Mouse (Mus musculus) liver, adult 2 months (tissue): ENCODE results near the gene Inhbc. TPM values are rescaled to one million over a fixed set of nuclear protein-coding genes. Genes with fewer than 3 reads are reported as not detected.
"Not testable (repeated sequence)": the region's sequence is repeated elsewhere in the genome, so short reads cannot be mapped to it uniquely, and the experiment has no call there.

Experiments used
- DNase-seq: peaks from one replicate; pipeline ENCODE4 v3.0.0-alpha.2; 2011; ENCODE audit warnings: low read depth, low spot score; ENCODE audit errors: extremely low read depth
- H3K27ac ChIP-seq: fragments of 200-500 bp; replicated peaks from 2 replicates; pipeline ENCODE4 v1.5.1; 2012; ENCODE audit warnings: low read depth, mild to moderate bottlenecking, control low read depth, inconsistent platforms, low read length; ENCODE audit not compliant: insufficient read depth
- H3K27me3 ChIP-seq: fragments of 200-500 bp; 2 replicates; pipeline ENCODE4 v1.6.1; 2012; ENCODE audit warnings: mild to moderate bottlenecking, moderate library complexity, low read length, inconsistent platforms; ENCODE audit not compliant: control insufficient read depth, insufficient read depth
- H3K36me3 ChIP-seq: fragments of 200-500 bp; 2 replicates; pipeline ENCODE4 v1.6.1; 2012; ENCODE audit warnings: low read length, inconsistent platforms; ENCODE audit not compliant: control insufficient read depth, insufficient read depth
- H3K4me1 ChIP-seq: fragments of 200-500 bp; 2 replicates; pipeline ENCODE4 v1.6.1; 2011; ENCODE audit warnings: low read length; ENCODE audit not compliant: control insufficient read depth, insufficient read depth
- H3K4me3 ChIP-seq: fragments of 200-500 bp; 2 replicates; pipeline ENCODE4 v1.5.1; 2011; ENCODE audit warnings: low read depth, mild to moderate bottlenecking, control low read depth, low read length, moderate library complexity; ENCODE audit not compliant: insufficient read depth
- H3K79me2 ChIP-seq: fragments of 200-500 bp; 2 replicates; pipeline ENCODE4 v1.6.1; 2012; ENCODE audit warnings: inconsistent platforms, mild to moderate bottlenecking, low read length, moderate library complexity; ENCODE audit not compliant: control insufficient read depth, insufficient read depth
- H3K9ac ChIP-seq: fragments of 200-500 bp; 2 replicates; pipeline ENCODE4 v1.6.1; 2012; ENCODE audit warnings: low read depth, mild to moderate bottlenecking, control low read depth, inconsistent platforms, low read length
- CTCF ChIP-seq: fragments of 200-500 bp; IDR thresholded peaks from 2 replicates; pipeline ENCODE4 v1.5.1; 2011; ENCODE audit warnings: low read depth, low read length, control low read depth
- POLR2A ChIP-seq: fragments of 200-500 bp; IDR thresholded peaks from 2 replicates; pipeline ENCODE4 v1.6.1; 2011; ENCODE audit warnings: low read length, control low read depth; ENCODE audit not compliant: insufficient read depth; ENCODE audit errors: extremely low read depth
- WGBS: fragments of 180-500 bp; shearing (Covaris S2); methylation state at CpG from one replicate; pipeline ENCODE4 v1.1.7; 2018; 5-methylcytosine and 5-hydroxymethylcytosine counted together
- polyA plus RNA-seq: library from polyadenylated mRNA; depleted of rRNA; stranded (reverse); fragments of >200 nt; gene quantifications from 2 replicates; pipeline ENCODE4 v1.2.3, GENCODE M21; 2012
- total RNA-seq: library from RNA; depleted of rRNA; stranded (reverse); fragments of >200 nt; gene quantifications from 2 replicates; pipeline ENCODE4 v1.2.3, GENCODE M21; 2014

The Inhbc gene
- total and polyA plus RNA-seq, 2 experiments, result 8.2 to 58.0 TPM

- H3K9ac ChIP-seq, result no peak overlapping the region
- no peaks in the 10 kb centered on the region for H3K79me2 ChIP-seq
- TF ChIP-seq POLR2A (no peak), CTCF (no peak)
- no peak overlapping the region for H3K4me3 ChIP-seq
- no peak overlapping the region for H3K27ac ChIP-seq
- H3K36me3 ChIP-seq, result no peaks in the 10 kb centered on the region
- 81% methylated on average over 2 of the region's 2 CpGs for WGBS
- no peak for DNase-seq
- H3K4me1 ChIP-seq, result peaks cover 3% of the 10 kb centered on the region
- no peaks in the 10 kb centered on the region for H3K27me3 ChIP-seq
Observed at GRCm38 (mm10) chr10:127317277-127317676, 53.0 kb downstream of the Inhbc start.

GRCm38 (mm10) chr10:127314950-127315349, 55.3 kb downstream of the Inhbc start:
- not testable (repeated sequence) for H3K27me3 ChIP-seq, H3K27ac ChIP-seq, H3K79me2 ChIP-seq, H3K4me3 ChIP-seq, H3K9ac ChIP-seq, DNase-seq, H3K36me3 ChIP-seq, H3K4me1 ChIP-seq
- WGBS, result 78% methylated on average over 1 of the region's 1 CpGs

- not testable (repeated sequence) for H3K27me3 ChIP-seq, DNase-seq, H3K4me3 ChIP-seq, H3K4me1 ChIP-seq, H3K9ac ChIP-seq, H3K36me3 ChIP-seq, H3K79me2 ChIP-seq, H3K27ac ChIP-seq
- WGBS, result 91% methylated on average over 5 of the region's 5 CpGs
Observed at GRCm38 (mm10) chr10:127313516-127313915, 56.7 kb downstream of the Inhbc start.

- peaks cover 9% of the 10 kb centered on the region; the same call in 1 of the 2 replicates for H3K36me3 ChIP-seq
- H3K27ac ChIP-seq, result peak overlapping the region; percentile 90
- TF ChIP-seq CTCF (no peak), POLR2A (no peak)
- H3K4me3 ChIP-seq, result no peak overlapping the region
- WGBS, result 5% methylated on average over 4 of the region's 4 CpGs
- peak; percentile 86 for DNase-seq
- no peak overlapping the region for H3K9ac ChIP-seq
- peaks cover 6% of the 10 kb centered on the region; the same call in 1 of the 2 replicates for H3K79me2 ChIP-seq
- H3K27me3 ChIP-seq, result no peaks in the 10 kb centered on the region
- H3K4me1 ChIP-seq, result peaks cover 8% of the 10 kb centered on the region
Observed at GRCm38 (mm10) chr10:127312858-127313257, 57.4 kb downstream of the Inhbc start.

- WGBS, result 0% methylated on average over 4 of the region's 4 CpGs
- Histone ChIP-seq H3K36me3 (peaks cover 14% of the 10 kb centered on the region), H3K4me1 (peaks cover 8% of the 10 kb centered on the region), H3K27ac (peak overlapping the region; percentile 90), H3K9ac (peak overlapping the region; percentile 81), H3K4me3 (peak overlapping the region; percentile 77), H3K79me2 (peaks cover 6% of the 10 kb centered on the region; the same call in 1 of the 2 replicates), H3K27me3 (no peaks in the 10 kb centered on the region)
- TF ChIP-seq CTCF (peak; percentile 56; the same call in 1 of the 2 replicates), POLR2A (no peak)
- peak; percentile 86 for DNase-seq
Observed at GRCm38 (mm10) chr10:127312356-127312676, 57.9 kb downstream of the Inhbc start.

DNA sequence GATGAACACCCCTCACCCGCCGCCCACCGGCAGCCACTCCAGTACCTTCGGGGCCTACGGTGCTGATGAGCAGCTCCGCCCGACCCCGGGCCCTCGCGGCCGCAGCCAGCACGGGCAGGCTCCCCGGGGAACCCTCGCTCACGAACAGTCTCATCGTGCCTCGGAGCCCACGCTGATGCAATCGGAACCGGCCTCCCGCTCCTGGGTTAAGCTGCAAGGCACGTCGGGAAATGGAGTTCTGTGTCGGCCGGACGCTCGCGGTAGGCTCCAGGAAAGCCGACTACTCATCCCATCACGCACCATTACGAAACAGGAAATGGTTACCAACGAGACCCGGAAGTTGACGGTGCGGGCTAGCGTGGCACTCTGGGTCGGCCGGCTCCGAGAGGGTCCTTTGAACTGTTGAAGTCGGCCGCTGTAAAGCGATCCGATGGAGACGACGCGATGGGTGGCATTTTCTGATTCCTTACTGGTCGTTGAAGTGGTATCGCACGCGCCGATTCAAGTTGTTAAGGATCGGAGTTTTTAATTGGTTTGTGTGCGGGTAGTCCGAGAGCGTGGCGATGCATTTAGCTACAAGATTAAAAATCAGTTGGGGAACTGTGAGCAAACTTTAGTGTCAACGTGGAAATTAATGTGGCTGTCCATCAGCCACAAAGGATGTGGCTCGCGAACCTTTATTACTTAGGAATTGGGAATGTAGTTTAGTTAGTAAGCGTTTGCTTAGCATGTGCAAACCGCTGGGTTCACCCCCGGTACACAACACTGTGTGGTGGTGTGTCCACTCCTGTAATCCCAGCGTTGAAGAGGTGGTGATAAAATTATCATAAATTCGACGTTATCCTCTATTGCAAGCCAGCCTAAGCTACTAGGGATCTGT, 58.5 kb downstream of the Inhbc start, which contains the start of gene Mars:
TSS of gene Mars (minus strand) at position 311 of the 880 bp plus-strand sequence.
- peak within 1 kb of the TSS; percentile 90 for H3K27ac ChIP-seq
- under 1% methylated on average over 65 of the region's 65 CpGs for WGBS
- H3K4me1 ChIP-seq, result peaks cover 8% of the 10 kb centered on the region
- peak within 1 kb of the TSS; percentile 77 for H3K4me3 ChIP-seq
- H3K79me2 ChIP-seq, result peaks cover 6% of the 10 kb centered on the region; the same call in 1 of the 2 replicates
- peak; percentile 96 for DNase-seq
- peaks cover 20% of the 10 kb centered on the region for H3K36me3 ChIP-seq
- TF ChIP-seq POLR2A (peak; percentile 53), CTCF (no peak)
- H3K27me3 ChIP-seq, result no peaks in the 10 kb centered on the region
- peak within 1 kb of the TSS; percentile 88 for H3K9ac ChIP-seq
